Mouse (Mus musculus) layer of hippocampus, adult 9-10 months (tissue): Measurements from ENCODE around the gene Snx30.

Source experiments
- DNase-seq: peaks from one replicate; pipeline ENCODE4 v3.0.0; 2022; ENCODE audit warnings: low spot score

Snx30 gene

GRCm38 (mm10) chr4:59907657-59908230, 102.1 kb downstream of the Snx30 start:
- no peak for DNase-seq

GRCm38 (mm10) chr4:59908785-59909184, 103.1 kb downstream of the Snx30 start:
- no peak for DNase-seq

DNA sequence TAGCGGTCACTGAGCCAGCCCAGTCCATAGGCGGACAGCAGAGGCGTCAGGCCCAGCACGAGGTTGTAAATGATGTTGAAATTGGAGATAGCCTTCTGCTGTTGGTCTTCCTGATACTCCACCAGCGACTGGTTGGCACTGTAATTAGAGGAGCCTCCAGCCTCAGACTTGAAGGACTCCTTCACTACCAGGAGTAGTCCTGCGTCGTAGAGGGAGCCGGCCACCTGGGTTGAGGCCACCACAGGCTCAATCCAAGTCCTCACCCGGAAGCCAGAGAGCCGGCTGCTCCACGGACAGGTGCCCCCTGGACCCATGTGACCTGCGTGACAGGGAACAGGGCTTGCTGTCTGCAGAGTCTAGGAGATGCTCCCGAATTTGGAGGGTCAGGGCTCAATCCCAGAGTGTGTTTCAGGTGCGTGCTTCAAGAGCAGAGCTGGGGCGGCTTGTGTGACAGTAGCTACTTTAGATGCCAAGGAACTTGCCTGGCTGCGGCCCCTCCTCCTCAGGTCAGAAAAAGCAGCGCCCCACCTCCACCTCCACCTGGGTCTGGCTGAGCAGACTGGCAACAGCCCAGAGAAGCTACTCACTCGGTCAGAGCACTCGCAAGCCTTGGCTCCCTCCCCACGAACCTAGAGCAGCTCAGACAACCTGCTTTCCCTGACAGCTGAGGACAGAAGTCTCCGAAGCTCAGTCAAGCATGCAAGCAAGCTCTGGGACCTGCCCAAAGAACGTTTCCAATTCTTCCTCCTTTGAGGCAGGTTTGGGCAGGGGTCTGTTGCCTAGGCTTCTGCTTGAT, 109.2 kb downstream of the Snx30 start, which contains the start of gene Slc46a2:
Slc46a2 (minus strand) TSS at position 449 of the 796 bp plus-strand sequence.
- DNase-seq = no peak

- DNase-seq = no peak
Measured at GRCm38 (mm10) chr4:59917966-59918365, 112.3 kb downstream of the Snx30 start.

GRCm38 (mm10) chr4:59925082-59925481, 119.4 kb downstream of the Snx30 start:
- DNase-seq = no peak

GRCm38 (mm10) chr4:59927666-59928065, 122.0 kb downstream of the Snx30 start:
- DNase-seq = no peak

- DNase-seq = peak; percentile 54
Measured at GRCm38 (mm10) chr4:59928347-59928746, 122.7 kb downstream of the Snx30 start.

DNA sequence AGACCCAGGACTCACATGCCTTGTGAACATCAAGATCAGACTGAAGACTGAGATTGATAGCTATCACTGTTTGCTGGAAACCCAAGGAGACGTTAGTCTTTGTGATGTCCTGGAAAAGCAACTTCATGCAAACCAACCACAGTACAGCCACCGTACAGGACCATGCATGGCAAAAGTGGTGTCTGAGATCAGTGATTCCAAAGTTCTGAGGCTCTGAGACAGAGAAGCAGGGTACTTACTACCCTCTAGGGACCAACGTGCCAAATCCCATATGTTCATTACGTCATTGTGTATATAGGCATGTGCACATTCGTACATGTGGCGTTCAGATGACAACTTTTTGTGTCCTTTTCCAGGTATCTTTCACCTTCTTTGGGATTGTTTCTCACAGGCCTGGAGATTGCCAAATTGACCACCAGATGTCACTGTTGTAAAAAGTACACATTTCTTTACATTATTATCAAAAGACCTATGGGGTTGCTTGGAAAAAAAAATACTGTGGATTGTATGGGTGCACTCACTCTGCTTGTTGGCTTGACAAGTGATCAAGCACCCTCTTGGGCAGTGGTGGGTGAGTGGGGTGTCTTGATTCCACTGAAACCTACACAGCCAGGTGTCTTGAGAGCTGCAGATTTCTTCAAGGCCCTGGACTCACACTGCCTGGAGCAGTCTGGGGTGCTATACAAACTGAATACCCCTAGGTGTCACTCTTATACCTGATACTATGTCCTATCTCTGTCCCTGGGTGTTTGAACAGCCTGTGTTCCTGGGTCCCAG, 127.1 kb downstream of the Snx30 start:
- DNase-seq = no peak

DNA sequence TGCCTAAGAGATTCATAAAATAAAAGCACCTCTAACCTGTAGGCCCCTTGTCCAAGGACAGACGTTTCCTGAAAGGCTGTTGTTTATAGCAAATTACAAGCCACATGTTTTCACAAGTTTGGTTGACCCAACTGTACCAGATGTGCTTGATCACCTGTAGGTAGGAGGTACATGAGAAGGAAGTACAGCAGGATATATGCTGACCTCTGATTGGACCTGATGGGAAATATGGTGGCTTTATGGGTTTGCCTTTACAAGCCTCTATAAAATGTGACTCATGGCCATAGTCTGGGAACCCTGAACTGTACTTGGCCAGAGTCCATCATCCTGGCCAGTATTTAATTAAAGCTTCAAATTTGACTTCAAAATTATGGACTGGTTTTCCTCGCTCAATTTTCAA, 131.9 kb downstream of the Snx30 start:
- no peak for DNase-seq
